Mouse (Mus musculus) limb, embryonic 15.5 days (tissue): ENCODE measurements around the gene Myb. TPM values are rescaled to one million over a fixed set of nuclear protein-coding genes. Genes with fewer than 3 reads are reported as not detected.
A peak's percentile ranks its signal among the peaks of the same experiment; 100 is the strongest.

Source experiments
- ATAC-seq: fragments of 200-750 bp; cut with Nextera tagmentation; 2 replicates; pipeline ENCODE4 v1.8.0; 2017; ENCODE audit warnings: low read depth, moderate TSS enrichment; ENCODE audit not compliant: insufficient number of reproducible peaks, low FRiP score, low TSS enrichment
- H3K27ac ChIP-seq: fragments of 300-500 bp; sonication (generic); 2 replicates; pipeline ENCODE4 v1.5.1; 2015; ENCODE audit warnings: moderate library complexity, mild to moderate bottlenecking, inconsistent platforms
- H3K27me3 ChIP-seq: fragments of 300-500 bp; sonication (generic); 2 replicates; pipeline ENCODE4 v1.6.1; 2015; ENCODE audit warnings: inconsistent platforms
- H3K36me3 ChIP-seq: fragments of 300-500 bp; sonication (generic); 2 replicates; pipeline ENCODE4 v1.6.1; 2015; ENCODE audit warnings: inconsistent platforms
- H3K4me1 ChIP-seq: fragments of 300-500 bp; sonication (generic); 2 replicates; pipeline ENCODE4 v1.6.1; 2015; ENCODE audit warnings: inconsistent platforms
- H3K4me2 ChIP-seq: fragments of 300-500 bp; sonication (generic); 2 replicates; pipeline ENCODE4 v1.6.1; 2015; ENCODE audit warnings: mild to moderate bottlenecking, inconsistent platforms
- H3K4me3 ChIP-seq: fragments of 300-500 bp; sonication (generic); 2 replicates; pipeline ENCODE4 v1.5.1; 2015; ENCODE audit warnings: mild to moderate bottlenecking, inconsistent platforms
- H3K9ac ChIP-seq: fragments of 300-500 bp; sonication (generic); 2 replicates; pipeline ENCODE4 v1.6.1; 2015; ENCODE audit warnings: inconsistent platforms
- H3K9me3 ChIP-seq: fragments of 300-500 bp; sonication (generic); 2 replicates; pipeline ENCODE4 v1.6.1; 2016; ENCODE audit warnings: inconsistent platforms
- WGBS: fragments of 180-500 bp; shearing (Covaris S2); methylation state at CpG from one replicate; pipeline ENCODE4 v1.1.7; 2015; 5-methylcytosine and 5-hydroxymethylcytosine counted together
- polyA plus RNA-seq: library from polyadenylated mRNA; unstranded; fragments of >200 nt; fragmentation: Nextera tagmentation; extraction: Ambion mirVana; gene quantifications from 2 replicates; pipeline ENCODE4 v1.2.1, GENCODE M21; 2015

Myb gene
- polyA plus RNA-seq, 1 experiment from 2014 or later = 3.3 TPM

DNA sequence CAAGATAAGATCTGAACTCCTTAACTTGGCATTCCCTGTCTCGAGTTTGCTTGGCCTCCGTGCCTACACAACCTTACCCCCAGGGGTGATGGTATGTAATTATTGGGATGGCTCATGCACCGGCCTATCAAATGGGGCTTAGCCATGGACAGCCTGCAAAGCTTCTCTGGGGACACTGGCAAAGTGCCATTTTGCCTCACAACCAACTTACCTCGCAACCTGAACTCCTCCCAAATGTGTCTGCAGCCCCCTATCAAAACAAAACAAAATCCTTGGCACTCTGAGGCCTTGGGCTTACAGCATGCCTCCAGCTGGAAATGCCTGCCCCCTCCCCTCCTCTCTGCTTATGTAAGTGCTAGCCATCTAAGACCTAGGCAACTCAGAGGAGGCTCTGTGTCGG, 6.4 kb upstream of the Myb start:
- Histone ChIP-seq H3K36me3 (no peaks in the 10 kb centered on the region), H3K4me3 (no peak overlapping the region), H3K27ac (no peak overlapping the region), H3K9me3 (no peaks in the 10 kb centered on the region), H3K4me1 (no peaks in the 10 kb centered on the region), H3K27me3 (0 out of 2 replicates have a peak, but pooled peaks cover 1% of the 10 kb centered on the region), H3K9ac (no peak overlapping the region), H3K4me2 (no peak overlapping the region)
- 70% methylated on average over 5 of the region's 5 CpGs for WGBS
- no peak for ATAC-seq

DNA sequence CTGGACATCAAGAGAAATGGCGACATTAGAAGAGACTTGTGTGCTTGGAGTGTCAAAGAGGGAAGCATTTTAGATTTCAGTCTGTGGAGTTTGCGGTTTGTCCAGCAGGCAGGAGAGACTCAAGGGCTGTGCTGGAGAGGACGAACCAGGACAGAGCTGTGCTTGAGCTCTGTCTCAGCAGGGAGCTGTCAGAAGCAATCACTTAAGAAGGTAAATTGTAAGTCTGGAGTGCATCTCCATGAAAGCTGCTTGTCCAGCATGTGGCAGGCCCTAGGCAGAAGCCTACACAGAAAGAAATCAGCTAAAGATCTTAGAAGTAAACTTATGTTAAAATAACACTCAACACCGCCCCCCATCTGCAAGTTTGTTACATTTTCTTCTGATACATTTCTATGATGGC, 4.6 kb upstream of the Myb start:
- no peaks in the 10 kb centered on the region for H3K9me3 ChIP-seq
- peaks cover 12% of the 10 kb centered on the region; the same call in 1 of the 2 replicates for H3K27me3 ChIP-seq
- no peak for ATAC-seq
- H3K4me2 ChIP-seq = no peak overlapping the region
- no peak overlapping the region for H3K27ac ChIP-seq
- H3K36me3 ChIP-seq = no peaks in the 10 kb centered on the region
- H3K9ac ChIP-seq = no peak overlapping the region
- WGBS = 82% methylated on average over 4 of the region's 4 CpGs
- no peak overlapping the region for H3K4me3 ChIP-seq
- peaks cover 5% of the 10 kb centered on the region for H3K4me1 ChIP-seq

DNA sequence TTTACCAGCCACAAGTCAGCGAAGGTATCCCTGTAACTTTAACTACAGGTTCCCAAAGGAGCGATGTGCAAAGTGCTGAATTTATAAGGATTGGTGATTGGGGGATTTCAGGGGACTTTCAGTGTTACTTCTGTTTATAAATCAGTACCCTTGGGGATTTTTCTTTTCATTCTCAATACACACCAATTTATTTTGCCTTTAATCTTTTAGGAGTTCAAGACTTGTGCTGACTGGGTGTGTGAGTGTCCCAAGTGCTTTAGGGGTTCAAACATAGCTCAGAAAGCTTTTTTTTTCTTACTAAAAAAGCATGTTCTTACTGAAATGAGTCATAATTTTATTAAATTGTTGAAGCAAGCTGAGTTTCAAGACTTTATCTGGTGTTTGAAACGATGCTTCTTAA, 1.3 kb upstream of the Myb start:
- Histone ChIP-seq H3K4me2 (no peak overlapping the region), H3K9ac (no peak overlapping the region), H3K27ac (no peak overlapping the region), H3K4me3 (no peak overlapping the region), H3K27me3 (peaks cover 33% of the 10 kb centered on the region), H3K9me3 (no peaks in the 10 kb centered on the region), H3K36me3 (no peaks in the 10 kb centered on the region), H3K4me1 (peaks cover 25% of the 10 kb centered on the region)
- WGBS = 27% methylated on average over 3 of the region's 3 CpGs
- ATAC-seq = no peak

DNA sequence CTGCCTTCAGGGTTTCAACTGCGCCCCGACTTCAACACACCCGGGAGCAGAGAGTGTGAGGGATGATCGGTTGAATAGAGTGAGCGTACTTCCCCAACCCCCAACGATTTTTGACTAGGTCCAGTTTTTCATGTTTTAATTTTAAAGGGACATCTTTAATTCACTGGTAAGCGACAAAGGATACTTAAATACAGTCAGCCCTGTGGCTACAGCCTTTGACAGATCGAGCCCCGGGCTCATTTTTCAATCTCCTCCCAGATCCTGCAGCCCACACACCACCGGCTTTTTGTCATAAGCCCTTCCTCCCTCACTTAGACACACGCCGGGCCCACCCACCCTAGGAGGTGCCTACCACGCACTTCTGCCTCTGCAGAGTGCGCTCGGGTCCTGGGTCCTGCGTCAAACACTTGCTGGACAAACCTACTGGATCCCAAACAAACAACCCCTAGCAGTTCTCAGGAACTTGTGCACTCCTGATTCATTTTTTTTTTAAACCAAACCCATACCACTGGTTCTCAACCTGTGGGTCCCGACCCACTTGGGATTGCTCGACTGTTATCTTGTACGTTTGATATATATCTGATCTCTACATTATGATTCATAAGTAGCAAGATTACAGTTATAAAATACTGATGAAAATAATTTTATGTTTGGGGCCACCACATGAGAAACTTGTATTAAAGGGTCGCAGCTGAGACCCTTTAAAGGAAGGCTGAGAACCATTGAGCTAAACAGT, 743 bp upstream of the Myb start:
- Histone ChIP-seq H3K27ac (peak overlapping the region; percentile 13; the same call in 1 of the 2 replicates), H3K27me3 (peaks cover 33% of the 10 kb centered on the region), H3K4me2 (peak overlapping the region; percentile 100), H3K36me3 (no peaks in the 10 kb centered on the region), H3K4me1 (peaks cover 25% of the 10 kb centered on the region), H3K9ac (peak overlapping the region; percentile 49), H3K9me3 (no peaks in the 10 kb centered on the region), H3K4me3 (peak overlapping the region; percentile 69)
- ATAC-seq = no peak
- WGBS = 1% methylated on average over 20 of the region's 20 CpGs

DNA sequence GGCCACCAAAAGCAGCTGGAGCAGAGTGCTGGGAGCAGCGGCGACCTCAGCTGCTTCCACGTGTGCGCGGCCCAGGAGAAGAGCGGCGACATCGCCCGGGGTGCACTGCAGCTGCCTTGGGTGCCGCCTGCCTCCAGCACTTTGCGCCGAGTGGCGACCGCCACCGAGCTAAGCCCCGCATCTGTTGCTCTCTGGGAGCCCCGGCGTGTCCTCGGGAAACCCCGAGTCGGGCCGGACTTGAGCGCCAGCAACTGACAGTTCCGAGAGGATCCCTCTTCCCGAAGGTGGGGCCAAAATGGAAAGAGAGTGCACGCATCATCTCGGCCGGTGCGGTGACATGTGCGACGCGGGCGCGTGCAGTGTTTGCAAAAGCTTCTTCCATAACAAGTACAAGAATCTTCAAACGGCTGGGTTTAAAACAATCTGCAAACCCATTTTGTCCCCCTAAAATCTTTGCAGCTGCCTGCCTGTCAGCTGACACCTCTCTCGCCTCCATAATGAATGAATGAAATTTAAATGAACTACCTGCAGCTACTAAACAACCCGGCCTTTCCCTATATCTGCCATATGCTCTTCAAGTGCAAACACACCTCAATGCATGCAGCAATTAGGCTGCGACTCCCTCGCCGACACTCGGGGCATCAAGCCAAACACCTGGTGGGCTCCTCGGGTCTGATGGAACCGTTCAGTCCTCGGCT, 938 bp downstream of the Myb start:
- ATAC-seq = no peak
- peaks cover 25% of the 10 kb centered on the region for H3K4me1 ChIP-seq

DNA sequence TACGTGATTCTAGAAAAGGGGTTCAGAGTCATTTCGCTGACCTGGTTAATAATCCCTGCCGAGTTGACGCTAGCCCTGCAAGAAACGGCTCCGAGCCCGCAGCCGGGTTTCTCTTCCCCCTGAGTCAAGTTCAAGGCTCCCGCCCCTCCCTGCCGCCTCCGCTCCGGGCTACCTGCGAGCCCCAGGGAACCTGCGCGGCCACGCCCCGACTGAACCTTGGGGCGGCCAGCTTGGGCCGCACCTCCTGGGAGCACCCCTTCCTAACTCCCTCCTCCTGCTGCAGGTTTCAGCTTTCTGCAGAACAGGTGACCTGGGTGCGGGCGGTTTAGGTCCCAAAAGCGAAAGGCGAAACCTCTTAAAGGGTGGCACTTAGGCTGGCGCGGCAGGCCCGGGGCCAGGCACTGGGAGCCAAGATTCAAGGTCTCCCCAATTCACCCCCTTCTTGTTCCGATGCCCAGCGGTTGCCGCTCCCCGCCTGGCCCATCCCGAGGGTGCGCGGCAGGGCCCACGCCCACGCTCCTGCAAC, 1.8 kb downstream of the Myb start:
- Histone ChIP-seq H3K4me1 (peaks cover 25% of the 10 kb centered on the region), H3K9ac (peak overlapping the region; percentile 24; the same call in 1 of the 2 replicates), H3K4me3 (peak overlapping the region; percentile 69), H3K27me3 (peaks cover 33% of the 10 kb centered on the region), H3K27ac (no peak overlapping the region), H3K4me2 (peak overlapping the region; percentile 100), H3K36me3 (no peaks in the 10 kb centered on the region), H3K9me3 (no peaks in the 10 kb centered on the region)
- under 1% methylated on average over 35 of the region's 35 CpGs for WGBS
- no peak for ATAC-seq

More for the DNA sequence above, 938 bp downstream of the Myb start:
- Histone ChIP-seq H3K27me3 (peaks cover 33% of the 10 kb centered on the region), H3K9ac (peak overlapping the region; percentile 23; the same call in 1 of the 2 replicates), H3K9me3 (no peaks in the 10 kb centered on the region), H3K27ac (no peak overlapping the region), H3K4me3 (peak overlapping the region; percentile 69), H3K36me3 (no peaks in the 10 kb centered on the region), H3K4me2 (peak overlapping the region; percentile 100)
- WGBS = under 1% methylated on average over 43 of the region's 44 CpGs

GRCm38 (mm10) chr10:21158111-21158917, 2.5 kb downstream of the Myb start:
- no peak overlapping the region for H3K27ac ChIP-seq
- ATAC-seq = no peak
- peaks cover 25% of the 10 kb centered on the region for H3K4me1 ChIP-seq
- peak overlapping the region; percentile 69 for H3K4me3 ChIP-seq
- peak overlapping the region; percentile 100 for H3K4me2 ChIP-seq
- H3K9ac ChIP-seq = no peak overlapping the region; the same call in 1 of the 2 replicates
- no peaks in the 10 kb centered on the region for H3K9me3 ChIP-seq
- 5% methylated on average over 19 of the region's 19 CpGs for WGBS
- peaks cover 33% of the 10 kb centered on the region for H3K27me3 ChIP-seq
- H3K36me3 ChIP-seq = no peaks in the 10 kb centered on the region

DNA sequence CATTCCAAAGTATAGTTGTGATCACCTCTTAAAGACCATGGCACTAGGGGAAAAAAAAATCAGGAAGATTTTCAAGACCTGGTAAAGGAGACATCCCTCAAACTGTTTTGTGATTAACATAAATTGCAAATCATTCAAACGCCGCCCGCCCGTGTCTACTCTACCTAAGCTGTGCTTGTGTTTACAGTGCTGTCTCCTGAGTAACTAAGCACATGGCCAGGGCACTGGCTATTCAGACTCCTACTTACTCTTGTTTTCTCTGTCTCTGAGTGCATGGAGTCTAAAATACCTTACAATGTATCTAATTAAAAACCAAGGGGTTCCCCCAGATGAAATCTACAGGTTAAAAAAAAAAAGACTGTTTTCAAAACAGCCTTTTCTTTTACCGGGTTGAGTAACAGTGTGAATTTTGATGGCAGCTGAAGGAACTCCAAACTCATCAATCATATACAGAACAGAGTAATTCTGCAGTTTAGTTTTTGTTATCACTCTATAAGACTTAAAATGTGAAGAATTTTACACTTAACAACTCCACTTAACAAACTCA, 3.8 kb downstream of the Myb start:
- Histone ChIP-seq H3K36me3 (no peaks in the 10 kb centered on the region), H3K9ac (no peak overlapping the region), H3K4me1 (peaks cover 25% of the 10 kb centered on the region), H3K4me2 (no peak overlapping the region), H3K4me3 (no peak overlapping the region), H3K27ac (no peak overlapping the region), H3K9me3 (no peaks in the 10 kb centered on the region), H3K27me3 (peaks cover 30% of the 10 kb centered on the region)
- 82% methylated on average over 5 of the region's 5 CpGs for WGBS
- ATAC-seq = no peak

DNA sequence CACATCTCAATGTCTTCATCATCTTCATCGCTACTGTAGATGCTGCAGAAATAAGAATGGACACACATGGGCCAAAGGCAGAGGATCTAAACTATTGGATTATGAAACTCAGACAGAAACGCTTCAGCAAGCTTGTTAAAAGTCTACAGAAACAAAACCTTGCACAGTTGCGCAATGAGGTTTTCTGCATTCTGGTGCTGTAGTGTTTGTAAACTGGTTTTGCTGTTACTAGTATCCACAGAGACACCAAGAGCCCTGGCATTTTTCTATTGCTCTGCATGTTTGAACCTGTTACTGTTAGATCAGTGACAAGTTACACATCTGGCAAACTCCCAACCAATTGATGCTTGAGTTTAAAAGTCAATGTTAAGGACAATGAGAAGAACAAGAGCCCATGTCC, 4.4 kb downstream of the Myb start:
- 88% methylated on average over 3 of the region's 3 CpGs for WGBS
- Histone ChIP-seq H3K36me3 (no peaks in the 10 kb centered on the region), H3K27me3 (peaks cover 26% of the 10 kb centered on the region), H3K9ac (no peak overlapping the region), H3K4me2 (no peak overlapping the region), H3K27ac (no peak overlapping the region), H3K4me1 (peaks cover 22% of the 10 kb centered on the region), H3K4me3 (no peak overlapping the region), H3K9me3 (no peaks in the 10 kb centered on the region)
- no peak for ATAC-seq

DNA sequence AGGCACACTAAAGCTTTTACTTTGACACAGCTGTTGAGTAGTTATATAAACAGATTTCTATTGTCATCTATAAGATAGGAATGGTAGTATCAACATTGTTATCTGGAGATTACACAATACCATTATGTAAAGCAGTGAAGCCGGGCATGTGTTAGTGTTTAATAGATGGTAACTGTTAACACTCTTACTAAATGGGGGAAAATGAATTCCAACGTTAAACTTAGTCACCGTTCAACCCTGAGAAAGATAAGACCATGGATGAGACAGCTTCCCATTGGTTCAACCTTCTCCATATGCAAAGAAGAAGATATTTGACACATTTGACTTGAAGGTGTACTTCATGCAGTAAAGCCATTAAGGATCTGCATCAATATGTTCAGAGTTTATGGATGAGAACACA, 5.9 kb downstream of the Myb start:
- Histone ChIP-seq H3K9me3 (no peaks in the 10 kb centered on the region), H3K9ac (no peak overlapping the region), H3K27ac (no peak overlapping the region), H3K36me3 (no peaks in the 10 kb centered on the region), H3K4me2 (no peak overlapping the region), H3K4me3 (no peak overlapping the region), H3K4me1 (peaks cover 17% of the 10 kb centered on the region), H3K27me3 (peaks cover 19% of the 10 kb centered on the region)
- 78% methylated on average over 3 of the region's 3 CpGs for WGBS
- ATAC-seq = no peak

GRCm38 (mm10) chr10:21153433-21153832, 7.4 kb downstream of the Myb start:
- ATAC-seq = no peak
- 79% methylated on average over 4 of the region's 4 CpGs for WGBS
- Histone ChIP-seq H3K36me3 (no peaks in the 10 kb centered on the region), H3K9me3 (no peaks in the 10 kb centered on the region), H3K4me2 (no peak overlapping the region), H3K27ac (no peak overlapping the region), H3K9ac (no peak overlapping the region), H3K4me3 (no peak overlapping the region), H3K4me1 (peaks cover 5% of the 10 kb centered on the region), H3K27me3 (peaks cover 7% of the 10 kb centered on the region)
